Mouse (Mus musculus): ENCODE measurements around the gene Slc4a10.

DNA sequence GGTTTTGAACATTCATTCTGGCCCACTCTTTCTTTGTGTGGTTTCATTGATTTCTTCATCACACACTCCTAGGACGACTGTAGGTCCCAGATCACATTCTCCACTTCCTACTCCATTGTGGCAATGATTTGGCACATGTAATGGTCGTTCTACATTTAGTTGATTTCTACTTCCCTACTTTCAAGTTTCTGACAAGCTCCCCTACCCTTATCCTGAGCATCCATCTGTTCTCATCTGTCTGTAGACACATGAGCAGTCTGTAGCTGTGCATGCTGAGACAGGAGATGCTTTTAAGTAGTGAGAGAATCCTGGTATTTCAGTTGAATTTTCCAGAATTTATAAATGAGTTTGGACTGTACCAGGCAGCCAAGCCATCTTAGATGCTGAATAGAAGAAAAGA lies 270.7 kb downstream of the Slc4a10 start:
- TF ChIP-seq CTCF (IDR thresholded peaks at IDR 0.05; ENCODE audit: control insufficient read depth, insufficient read depth, insufficient replicate concordance, low read depth, low read length) = no peak
- no peak for TF ChIP-seq POLR2A (IDR thresholded peaks at IDR 0.05; ENCODE audit: control insufficient read depth, low read depth, low read length)
